Mouse (Mus musculus) kidney, embryonic 15.5 days (tissue): ENCODE measurements around the gene Icam4. TPM values are rescaled to one million over a fixed set of nuclear protein-coding genes. Genes with fewer than 3 reads are reported as not detected.

Source experiments
- microRNA counts: library from miRNA; unstranded; fragments of <30 nt; microRNA quantifications from one replicate; lab custom pipeline; 2016
- microRNA-seq: library from miRNA; unstranded; fragments of <30 nt; microRNA quantifications from one replicate; pipeline ENCODE4, GENCODE M21; 2016
- polyA plus RNA-seq: library from polyadenylated mRNA; unstranded; fragments of >200 nt; fragmentation: Nextera tagmentation; extraction: Ambion mirVana; gene quantifications from 2 replicates; pipeline ENCODE4 v1.2.1, GENCODE M21; 2015

Gene Icam4
- polyA plus RNA-seq, 1 experiment from 2014 or later, result 2.7 TPM

MicroRNAs encoded within 50 kb of the gene (microRNA counts, 519-probe panel; counts per million panel counts)
- 2,670 counts per million, percentile 60 among the panel's probes with 10 or more counts for microRNA mmu-miR-1900 (lab: Ali Mortazavi, UCI)

Small RNA genes lying within 50 kb of the gene (microRNA-seq; reads per million reads assigned to microRNA genes)
- gene Mir1900 (not detected), gene Mir7082 (0.89 reads per million)

Other genes with a start within 250 kb of the Icam4 start
- 2.5 and 4.4 TPM in 2 replicates for gene Col5a3, start 214.3 kb upstream of the Icam4 start, polyA plus RNA-seq
- gene Rdh8, start 210.9 kb upstream of the Icam4 start, polyA plus RNA-seq, result not detected in 2 replicates
- gene A230050P20Rik, start 160.7 kb upstream of the Icam4 start, polyA plus RNA-seq, result 15.2 and 16.1 TPM in 2 replicates
- gene Angptl6, start 149.6 kb upstream of the Icam4 start, polyA plus RNA-seq, result 2.5 and 2.8 TPM in 2 replicates
- gene Ppan, start 141.2 kb upstream of the Icam4 start, polyA plus RNA-seq, result 84.2 and 93.7 TPM in 2 replicates
- gene Eif3g, start 130.8 kb upstream of the Icam4 start, polyA plus RNA-seq, result 319 and 321 TPM in 2 replicates
- gene Dnmt1, start 69.5 kb upstream of the Icam4 start, polyA plus RNA-seq, result 96.9 and 108 TPM in 2 replicates
- 29.8 and 32.7 TPM in 2 replicates for gene S1pr2, start 52.6 kb upstream of the Icam4 start, polyA plus RNA-seq
- gene Mrpl4, start 26.6 kb upstream of the Icam4 start, polyA plus RNA-seq, result 140 and 143 TPM in 2 replicates
- 10.8 and 13.7 TPM in 2 replicates for gene Icam1, start 13.4 kb upstream of the Icam4 start, polyA plus RNA-seq
- gene Icam5, start 2.7 kb downstream of the Icam4 start, polyA plus RNA-seq, result 0.18 and 0.38 TPM in 2 replicates
- 1.6 and 1.8 TPM in 2 replicates for gene Zglp1, start 37.7 kb downstream of the Icam4 start, polyA plus RNA-seq
- gene Gm49373, start 43.7 kb downstream of the Icam4 start, polyA plus RNA-seq, result 0.45 and 0.86 TPM in 2 replicates
- 53.9 and 61.0 TPM in 2 replicates for gene Fdx1l, start 44.2 kb downstream of the Icam4 start, polyA plus RNA-seq
- 2.2 and 3.0 TPM in 2 replicates for gene Gm38431, start 62.6 kb downstream of the Icam4 start, polyA plus RNA-seq
- 67.9 and 76.3 TPM in 2 replicates for gene Raver1, start 62.6 kb downstream of the Icam4 start, polyA plus RNA-seq
- 12.7 and 15.5 TPM in 2 replicates for gene Tyk2, start 101.9 kb downstream of the Icam4 start, polyA plus RNA-seq
- 332 and 351 TPM in 2 replicates for gene Cdc37, start 120.6 kb downstream of the Icam4 start, polyA plus RNA-seq
- gene Pde4a, start 136.3 kb downstream of the Icam4 start, polyA plus RNA-seq, result 12.6 and 12.7 TPM in 2 replicates
- gene Keap1, start 210.0 kb downstream of the Icam4 start, polyA plus RNA-seq, result 55.1 and 64.2 TPM in 2 replicates
- 0.19 TPM in 1 of 2 replicates, not detected in the other for gene S1pr5, start 219.1 kb downstream of the Icam4 start, polyA plus RNA-seq
- gene Atg4d, start 235.9 kb downstream of the Icam4 start, polyA plus RNA-seq, result 42.7 and 49.5 TPM in 2 replicates